Mouse (Mus musculus): Measurements from ENCODE around the gene Gch1. TPM values are rescaled to one million over a fixed set of nuclear protein-coding genes. Genes with fewer than 3 reads are reported as not detected.

Gene Gch1
- polyA plus RNA-seq, 1 experiment from 2014 or later: 1.3 TPM

- no peak overlapping the region for H3K4me3 ChIP-seq (ENCODE audit: low read depth, low read length)
- ATAC-seq (ENCODE audit: insufficient number of reproducible peaks, low FRiP score, low TSS enrichment, low read depth) (no peak), DNase-seq (ENCODE audit: low spot score) (no peak)
- H3K9me3 ChIP-seq (ENCODE audit: control insufficient read depth, low read length): no peaks in the 10 kb centered on the region
- 84% methylated on average over 3 of the region's 3 CpGs for WGBS
- H3K4me1 ChIP-seq (ENCODE audit: control insufficient read depth, insufficient read depth, low read length): no peaks in the 10 kb centered on the region
- H3K4me2 ChIP-seq (ENCODE audit: low read depth, severe bottlenecking): no peak overlapping the region
- no peaks in the 10 kb centered on the region for H3K27me3 ChIP-seq (ENCODE audit: control insufficient read depth, insufficient read depth, low read length)
- no peaks in the 10 kb centered on the region for H3K36me3 ChIP-seq (ENCODE audit: control insufficient read depth, insufficient read depth, low read length)
- no peak overlapping the region for H3K27ac ChIP-seq (replicated peaks; ENCODE audit: low read depth, low read length)
- no peak overlapping the region for H3K9ac ChIP-seq (ENCODE audit: low read length)
These were observed 84.0 kb downstream of the Gch1 start for GRCm38 (mm10) chr14:47105174-47105557.

- Histone ChIP-seq H3K36me3 (ENCODE audit: control insufficient read depth, insufficient read depth, low read length) (no peaks in the 10 kb centered on the region), H3K4me1 (ENCODE audit: control insufficient read depth, insufficient read depth, low read length) (no peaks in the 10 kb centered on the region), H3K27ac (replicated peaks; ENCODE audit: low read depth, low read length) (peak overlapping the region; percentile 38; the same call in 1 of the 2 replicates), H3K9ac (ENCODE audit: low read length) (no peak overlapping the region), H3K9me3 (ENCODE audit: control insufficient read depth, low read length) (no peaks in the 10 kb centered on the region), H3K4me3 (ENCODE audit: low read depth, low read length) (no peak overlapping the region), H3K4me2 (ENCODE audit: low read depth, severe bottlenecking) (peak overlapping the region; percentile 26; the same call in 1 of the 2 replicates), H3K27me3 (ENCODE audit: control insufficient read depth, insufficient read depth, low read length) (no peaks in the 10 kb centered on the region)
- WGBS: 29% methylated on average over 19 of the region's 19 CpGs
- DNase-seq (ENCODE audit: low spot score) (peak; percentile 62), ATAC-seq (ENCODE audit: insufficient number of reproducible peaks, low FRiP score, low TSS enrichment, low read depth) (peak; percentile 65; the same call in 1 of the 2 replicates)
These were observed 84.7 kb downstream of the Gch1 start for GRCm38 (mm10) chr14:47104246-47105173.

Other genes starting within 250 kb of the Gch1 start
- 54.8 and 58.7 TPM in 2 replicates for gene Wdhd1, start 87.4 kb upstream of the Gch1 start, polyA plus RNA-seq (2014; fragmentation: Nextera tagmentation; extraction: Ambion mirVana)
- gene Socs4, start 87.5 kb upstream of the Gch1 start, polyA plus RNA-seq (2014; fragmentation: Nextera tagmentation; extraction: Ambion mirVana): 4.8 and 5.3 TPM in 2 replicates
- gene Mapk1ip1l, start 108.9 kb upstream of the Gch1 start, polyA plus RNA-seq (2014; fragmentation: Nextera tagmentation; extraction: Ambion mirVana): 127 and 136 TPM in 2 replicates
- 0.63 and 1.1 TPM in 2 replicates for gene Lgals3, start 178.3 kb upstream of the Gch1 start, polyA plus RNA-seq (2014; fragmentation: Nextera tagmentation; extraction: Ambion mirVana)
- 79.6 and 81.0 TPM in 2 replicates for gene Dlgap5, start 229.0 kb upstream of the Gch1 start, polyA plus RNA-seq (2014; fragmentation: Nextera tagmentation; extraction: Ambion mirVana)